Mouse (Mus musculus) urinary bladder, postnatal 4 days (tissue): Measurements from ENCODE around the gene Ak3.
A peak's percentile ranks its signal among the peaks of the same experiment; 100 is the strongest.

Source experiments
- DNase-seq, 2 experiments: peaks; one replicate each; pipeline ENCODE4 v3.0.0; 2021 to 2022; ENCODE audit warnings: low spot score in 2 of 2

Gene Ak3

DNA sequence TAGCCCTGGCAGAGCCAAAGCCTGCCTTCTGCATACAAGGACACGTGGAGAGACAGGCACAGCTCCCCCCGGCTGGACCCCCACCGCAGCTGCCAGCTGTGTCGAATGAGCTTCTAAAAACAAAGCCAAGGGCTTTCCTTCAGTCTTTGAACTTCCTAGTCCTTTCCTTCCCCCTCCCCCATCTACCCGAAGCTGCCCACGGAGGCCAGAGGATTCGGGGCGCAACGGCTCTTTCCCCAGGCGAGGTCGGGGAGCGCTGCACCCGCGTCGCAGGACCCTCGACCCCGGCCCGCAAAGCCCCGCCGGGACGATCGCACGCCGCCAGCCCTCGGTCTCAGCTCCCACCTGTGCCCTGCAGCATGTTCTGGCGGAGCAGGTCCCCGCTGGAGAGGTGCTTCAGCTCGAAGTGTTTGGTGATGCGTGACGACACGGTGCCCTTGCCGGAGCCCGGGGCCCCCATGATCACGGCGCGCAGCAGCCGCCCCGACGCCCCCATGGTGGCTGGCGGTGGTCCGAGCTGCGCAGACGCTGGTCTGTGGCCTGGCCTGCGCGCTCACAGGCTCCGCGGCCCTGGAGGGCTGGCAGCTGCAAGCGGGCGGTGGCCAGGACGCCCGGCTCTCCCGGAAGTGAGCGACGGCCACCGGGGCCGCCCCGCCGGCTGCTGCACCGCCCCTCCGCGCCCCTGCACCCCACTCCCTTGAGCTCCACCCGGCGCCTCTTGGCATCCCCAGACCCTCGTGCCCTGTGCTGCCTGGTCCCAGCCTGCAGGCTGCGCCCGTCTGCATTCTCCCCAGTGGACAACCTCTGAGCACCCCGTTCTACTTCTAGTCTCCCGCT is at the start of gene Ak3:
Gene Ak3 (minus strand): TSS at position 628 of the 837 bp plus-strand sequence.
- peak; percentile 79 to 80 for DNase-seq

DNA sequence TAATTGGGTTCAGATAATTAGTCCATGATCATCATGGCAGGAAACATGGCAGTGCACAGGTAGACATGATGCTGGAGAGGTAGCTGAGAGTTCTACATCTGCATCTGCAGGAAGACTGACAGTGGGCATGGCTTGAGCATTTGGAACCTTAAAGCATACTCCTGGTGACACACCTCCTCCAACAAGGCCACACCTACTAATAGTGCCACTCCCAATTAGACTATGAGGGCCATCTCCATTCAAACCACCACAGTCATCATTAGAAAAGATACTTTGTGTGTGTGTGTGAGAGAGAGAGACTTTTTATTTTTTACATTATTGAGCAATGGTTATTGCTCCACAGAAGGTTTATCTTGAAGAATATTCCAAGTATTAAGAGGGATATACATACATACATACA is 44.4 kb upstream of the Ak3 start:
- no peak for DNase-seq

- no peak for DNase-seq
Measured at GRCm38 (mm10) chr19:29088628-29089027, 40.9 kb upstream of the Ak3 start.

DNA sequence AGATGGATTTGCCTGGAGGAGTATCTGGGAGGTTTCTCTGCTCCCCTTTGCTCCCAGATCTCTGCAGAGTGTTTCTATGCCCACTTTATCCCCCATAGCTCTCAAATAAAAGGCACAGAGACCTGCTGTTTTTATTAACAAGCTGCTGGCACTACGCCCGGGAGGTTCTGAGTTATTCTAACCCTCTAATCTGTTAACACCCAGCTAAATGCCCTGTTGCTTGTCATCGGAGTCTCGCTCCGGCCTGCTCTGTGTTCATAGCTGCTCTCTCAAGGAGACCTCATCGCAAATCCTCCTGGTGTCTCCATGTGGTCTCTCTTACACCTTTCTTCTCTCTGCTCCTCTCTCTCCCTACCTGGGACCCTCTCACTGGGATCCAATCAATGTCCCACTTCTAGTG is 27.0 kb upstream of the Ak3 start:
- DNase-seq = no peak

GRCm38 (mm10) chr19:29069195-29069594 is 21.4 kb upstream of the Ak3 start:
- no peak for DNase-seq

- DNase-seq = peak in 1 of 2 experiments; percentile 51
Measured at GRCm38 (mm10) chr19:29066981-29067471, 19.3 kb upstream of the Ak3 start.

GRCm38 (mm10) chr19:29064451-29065102 is 16.8 kb upstream of the Ak3 start:
- DNase-seq = no peak

- peak; percentile 82 to 93 for DNase-seq
Measured at GRCm38 (mm10) chr19:29063577-29064363, 16.0 kb upstream of the Ak3 start.

DNA sequence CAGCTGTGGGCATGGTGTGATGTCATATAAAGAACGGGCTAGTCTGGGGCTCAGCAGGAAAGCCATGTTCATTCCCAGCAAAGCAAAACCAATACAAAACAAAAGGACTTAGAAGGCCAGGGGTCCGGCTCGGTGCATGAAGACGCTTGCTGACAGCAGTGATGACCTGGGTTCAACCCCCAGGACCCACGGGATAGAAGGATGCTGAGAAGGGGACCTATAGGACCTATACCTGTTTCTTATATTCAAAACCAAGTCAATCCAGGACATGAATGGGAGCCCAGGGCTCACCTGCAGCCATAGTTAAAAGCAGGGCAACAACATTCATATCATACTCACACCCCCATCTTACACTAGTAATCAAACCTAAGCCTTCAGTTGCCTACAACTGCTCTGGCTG is 15.2 kb upstream of the Ak3 start:
- DNase-seq = no peak

GRCm38 (mm10) chr19:29060299-29060698 is 12.5 kb upstream of the Ak3 start:
- no peak for DNase-seq

- no peak for DNase-seq
Measured at GRCm38 (mm10) chr19:29059688-29060087, 11.9 kb upstream of the Ak3 start.

GRCm38 (mm10) chr19:29058741-29059140 is 11.0 kb upstream of the Ak3 start:
- no peak for DNase-seq

DNA sequence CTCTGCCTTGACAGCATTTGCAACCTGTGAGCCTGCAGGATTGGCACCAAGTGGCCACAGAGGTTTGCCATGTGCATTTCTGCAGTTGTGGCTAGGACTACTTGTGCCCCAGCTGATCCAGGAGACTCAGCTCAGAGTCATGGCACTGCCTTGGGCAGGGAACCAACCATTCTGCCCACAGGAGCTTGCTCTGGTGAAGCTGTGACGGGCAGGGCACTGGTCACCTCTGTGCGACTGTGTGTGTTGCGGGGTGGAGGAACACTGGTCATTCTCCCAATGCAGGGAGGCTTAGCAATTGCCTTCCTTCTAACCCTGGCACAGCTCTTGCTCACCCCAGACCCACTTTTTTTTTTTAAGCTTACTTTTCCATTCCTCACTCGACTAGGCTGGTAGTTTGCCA is 7.7 kb upstream of the Ak3 start:
- no peak for DNase-seq

GRCm38 (mm10) chr19:29054594-29054993 is 6.8 kb upstream of the Ak3 start:
- DNase-seq = no peak

- no peak for DNase-seq
Measured at GRCm38 (mm10) chr19:29052786-29053185, 5.0 kb upstream of the Ak3 start.

DNA sequence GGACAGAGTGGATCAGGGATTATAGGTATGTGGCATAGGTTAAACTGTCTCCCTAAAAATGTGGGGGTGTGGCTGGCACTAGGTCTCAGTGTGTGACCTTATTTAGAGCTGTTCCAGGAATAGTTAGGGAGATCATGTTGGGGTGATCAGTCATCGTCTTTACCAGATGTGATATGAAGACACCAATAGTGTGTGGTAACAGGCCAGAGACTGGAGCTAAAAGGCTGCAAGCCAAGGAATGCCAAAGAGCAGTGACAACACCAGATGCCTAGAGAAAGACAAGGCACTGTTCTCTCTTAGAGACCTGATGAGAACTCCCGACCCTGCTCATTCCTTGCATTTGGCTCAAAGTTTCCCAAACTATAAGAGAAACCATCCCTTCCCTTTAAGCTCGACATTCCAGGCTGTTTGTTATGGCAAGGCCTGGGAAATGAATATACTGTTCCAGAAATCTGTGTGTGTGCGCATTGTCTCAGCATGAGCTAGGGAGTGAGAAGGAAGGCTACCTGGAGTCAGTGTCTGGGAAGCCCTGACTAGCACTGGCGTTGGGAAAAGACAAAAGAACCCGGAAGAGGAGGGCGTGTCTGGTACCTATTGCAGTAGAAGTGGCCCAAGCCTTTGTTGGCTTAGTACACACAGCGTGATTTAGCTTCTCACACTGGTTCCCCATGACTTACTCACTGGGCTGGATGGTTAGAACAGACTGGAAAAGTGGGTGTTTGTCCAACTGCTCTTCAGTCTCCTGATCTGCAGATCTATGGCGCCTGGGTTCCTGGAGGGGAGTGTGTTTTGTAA is 2.6 kb upstream of the Ak3 start:
- no peak for DNase-seq

- no peak for DNase-seq
Measured at GRCm38 (mm10) chr19:29049401-29050075, 1.8 kb upstream of the Ak3 start.

DNA sequence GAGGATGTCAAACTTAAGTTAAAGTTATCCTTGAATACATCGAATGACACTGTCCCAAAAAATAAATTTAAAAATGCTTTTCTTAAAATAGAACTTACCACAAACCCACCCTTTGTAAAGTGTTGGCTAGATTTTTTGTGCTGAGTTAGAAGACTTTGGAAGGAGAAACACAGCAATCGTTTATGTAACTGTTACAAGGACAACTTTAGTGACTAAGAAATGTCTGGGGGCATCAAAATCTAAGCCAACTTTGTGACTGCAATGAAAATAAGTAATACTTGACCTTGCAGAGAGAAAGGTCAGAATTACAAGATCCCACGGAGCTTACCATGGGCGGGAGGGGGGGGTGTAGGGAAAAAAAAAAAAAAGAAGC is 814 bp downstream of the Ak3 start:
- no peak for DNase-seq

DNA sequence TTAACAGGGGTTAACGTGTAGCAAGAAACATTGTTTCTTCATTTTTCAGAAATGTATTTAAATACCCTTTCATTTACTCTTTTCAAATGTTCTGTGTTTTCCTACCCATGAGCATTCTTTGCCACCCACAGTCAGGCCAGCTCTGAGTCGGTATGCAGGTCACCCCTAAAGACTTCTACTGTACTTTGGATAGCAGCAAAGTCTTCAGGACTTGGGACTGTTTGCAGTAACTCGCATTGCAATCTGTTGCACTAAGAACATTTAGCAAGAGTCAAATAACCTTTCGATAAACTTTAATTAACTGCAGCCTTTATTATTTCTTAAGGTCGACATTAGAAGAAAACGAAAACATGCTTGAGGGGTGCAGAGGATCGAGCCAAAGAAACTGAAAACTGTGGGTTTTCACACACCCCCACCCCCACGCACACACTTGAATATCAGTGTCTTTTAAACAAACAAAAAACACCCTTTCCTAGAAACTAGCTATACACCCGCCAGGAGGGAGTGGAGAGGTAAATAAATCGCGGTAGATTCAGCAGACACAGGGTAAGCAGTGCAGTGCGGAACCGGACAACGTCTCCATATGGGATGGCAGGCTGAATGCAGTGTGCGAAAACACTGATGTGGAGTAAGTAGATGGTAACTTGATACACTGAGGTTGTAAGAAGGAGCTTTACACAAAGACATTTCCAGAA is 1.7 kb downstream of the Ak3 start:
- DNase-seq = no peak

DNA sequence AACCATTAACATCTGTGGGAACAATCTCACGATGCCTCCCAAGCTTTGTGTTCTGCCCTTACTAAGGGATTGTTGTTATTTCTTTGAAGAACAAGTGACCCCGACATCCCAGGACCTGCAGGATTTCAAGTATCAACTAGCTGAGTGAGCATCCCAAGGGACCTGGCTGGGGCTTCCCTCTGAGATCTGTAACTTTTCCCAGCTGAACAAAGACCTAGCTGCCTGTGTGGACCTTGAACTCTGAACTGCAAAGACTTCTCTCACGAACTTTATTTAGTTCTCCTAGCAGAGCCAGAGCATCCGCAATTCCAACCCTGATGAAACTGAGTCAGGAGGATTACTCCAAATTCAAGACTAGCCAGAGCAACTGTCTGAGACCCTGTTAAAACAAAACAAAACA is 2.4 kb downstream of the Ak3 start:
- no peak for DNase-seq
